Mouse (Mus musculus) lung, adult 2 months (tissue): ENCODE data around the gene Zfp513.

Experiments used
- CTCF ChIP-seq: fragments of 200-500 bp; IDR thresholded peaks from 2 replicates; pipeline ENCODE4 v1.5.1; 2011; ENCODE audit warnings: mild to moderate bottlenecking, low read length, control low read depth; ENCODE audit not compliant: insufficient read depth
- POLR2A ChIP-seq: fragments of 200-500 bp; IDR thresholded peaks from 2 replicates; pipeline ENCODE4 v1.6.1; 2011; ENCODE audit warnings: low read depth, mild to moderate bottlenecking, control low read depth, low read length, borderline replicate concordance; ENCODE audit errors: extremely low read depth

- TF ChIP-seq POLR2A (no peak), CTCF (no peak)
Observed at GRCm38 (mm10) chr5:31219474-31219873, 17.4 kb upstream of the Zfp513 start.
